30 mouse cellular contexts compared by ENCODE assay signal in the genomic region with DNA sequence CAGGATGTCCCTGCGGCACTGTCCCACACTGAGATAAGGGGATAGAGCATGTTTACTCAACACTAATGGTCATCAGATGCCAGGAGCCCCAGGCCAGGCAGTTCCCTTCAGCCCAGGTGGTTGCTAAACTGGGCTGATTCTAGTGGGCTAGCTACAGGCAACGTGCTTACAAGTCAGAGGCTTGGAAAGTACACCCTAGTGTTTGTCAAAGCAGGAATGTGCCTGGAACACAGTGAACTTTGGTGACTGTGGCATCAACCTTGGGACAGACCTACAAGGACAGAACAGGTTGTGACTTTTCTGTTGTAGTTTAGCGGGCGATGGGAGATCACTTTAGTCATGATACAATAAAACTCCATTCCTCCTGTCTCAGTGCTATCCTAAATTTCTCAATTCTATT.
"Had no signal": no experiment of that assay in that cellular context is flagged by ENCODE, and none has a peak within 500 bp of the region (broad histone marks: within the 10 kb centered on the region; RNA-seq: fewer than 3 reads in every experiment).

No protein-coding gene starts in this region.

- DNase-seq: left cerebral cortex, postnatal 4 days; liver; liver, embryonic 13.5 days; lung, adult 18-20 months; lung, adult 2 months; lung, embryonic 14.5 days; lung, postnatal 10 days; lung, postnatal 14 days; lung, postnatal 36 days; lung, postnatal 4 days; midbrain, embryonic 14.5 days had no signal

- H3K4me2 ChIP-seq: limb, embryonic 12.5 days; limb, embryonic 13.5 days; limb, embryonic 15.5 days; liver, embryonic 11.5 days; liver, embryonic 13.5 days; liver, embryonic 15.5 days; lung, embryonic 14.5 days; lung, embryonic 15.5 days; midbrain, embryonic 11.5 days; midbrain, embryonic 12.5 days; midbrain, embryonic 13.5 days; midbrain, embryonic 15.5 days had no signal

- H3K9me3 ChIP-seq: limb, embryonic 10.5 days; limb, embryonic 12.5 days; limb, embryonic 13.5 days; limb, embryonic 15.5 days; liver, embryonic 13.5 days; liver, embryonic 15.5 days; lung, embryonic 15.5 days; megakaryocyte, embryonic 14.5 days; midbrain, embryonic 10.5 days; midbrain, embryonic 12.5 days; midbrain, embryonic 13.5 days; midbrain, embryonic 15.5 days had no signal

- H3K36me3 ChIP-seq: limb, embryonic 10.5 days; limb, embryonic 12.5 days; limb, embryonic 13.5 days; limb, embryonic 15.5 days; liver, embryonic 13.5 days; liver, embryonic 15.5 days; lung, embryonic 15.5 days; midbrain, embryonic 10.5 days; midbrain, embryonic 12.5 days; midbrain, embryonic 13.5 days; midbrain, embryonic 15.5 days had no signal

- H3K9ac ChIP-seq: limb, embryonic 12.5 days; limb, embryonic 13.5 days; limb, embryonic 15.5 days; liver, embryonic 13.5 days; liver, embryonic 14.5 days; liver, embryonic 15.5 days; lung, embryonic 14.5 days; lung, embryonic 15.5 days; midbrain, embryonic 12.5 days; midbrain, embryonic 13.5 days; midbrain, embryonic 15.5 days had no signal

- H3K4me3 ChIP-seq: left cerebral cortex, adult 2 months; limb, embryonic 10.5 days; limb, embryonic 12.5 days; limb, embryonic 13.5 days; limb, embryonic 15.5 days; liver, embryonic 13.5 days; liver, embryonic 15.5 days; lung, embryonic 15.5 days; megakaryocyte, embryonic 14.5 days; midbrain, embryonic 10.5 days; midbrain, embryonic 12.5 days; midbrain, embryonic 13.5 days; midbrain, embryonic 15.5 days; myocyte had no signal

- H3K27me3 ChIP-seq: limb, embryonic 12.5 days; limb, embryonic 13.5 days; limb, embryonic 15.5 days; liver, embryonic 13.5 days; liver, embryonic 15.5 days; lung, embryonic 15.5 days; megakaryocyte, embryonic 14.5 days; midbrain, embryonic 12.5 days; midbrain, embryonic 13.5 days; midbrain, embryonic 15.5 days had no signal

- H3K4me1 ChIP-seq: limb, embryonic 10.5 days; limb, embryonic 12.5 days; limb, embryonic 13.5 days; limb, embryonic 15.5 days; liver, embryonic 13.5 days; liver, embryonic 15.5 days; lung, embryonic 15.5 days; megakaryocyte, embryonic 14.5 days; midbrain, embryonic 10.5 days; midbrain, embryonic 12.5 days; midbrain, embryonic 13.5 days; midbrain, embryonic 15.5 days had no signal

- ATAC-seq: lung, postnatal 0 days; midbrain, embryonic 13.5 days; midbrain, embryonic 15.5 days; midbrain, embryonic 16.5 days had no signal

- H3K27ac ChIP-seq: left cerebral cortex, adult 2 months; limb, embryonic 10.5 days; limb, embryonic 12.5 days; limb, embryonic 13.5 days; limb, embryonic 15.5 days; liver, embryonic 13.5 days; liver, embryonic 14.5 days; liver, embryonic 15.5 days; lung, embryonic 15.5 days; macrophage; midbrain, embryonic 10.5 days; midbrain, embryonic 12.5 days; midbrain, embryonic 13.5 days; midbrain, embryonic 15.5 days had no signal
